Mouse (Mus musculus) midbrain, embryonic 11.5 days (tissue): ENCODE measurements at regions not wholly inside any gene's neighbourhood (a gene's known extent, or its start where the extent isn't known, plus 50 kb on each side); places are given as distances from the start of the nearest gene placed in this dataset.
"Not testable (repeated sequence)": the region's sequence is repeated elsewhere in the genome, so short reads cannot be mapped to it uniquely, and the experiment has no call there.

Experiments
- ATAC-seq: fragments of 200-750 bp; cut with Nextera tagmentation; 2 replicates; pipeline ENCODE4 v1.8.0; 2017; ENCODE audit warnings: moderate TSS enrichment, moderate library complexity; ENCODE audit not compliant: low FRiP score
- DNase-seq: peaks from one replicate; pipeline ENCODE4 v3.0.0; 2015; ENCODE audit warnings: low spot score; ENCODE audit errors: missing footprints
- H3K27ac ChIP-seq: fragments of 300-500 bp; sonication (generic); 2 replicates; pipeline ENCODE4 v1.5.1; 2014; ENCODE audit warnings: low read depth, low read length
- H3K27me3 ChIP-seq: fragments of 300-500 bp; sonication (generic); 2 replicates; pipeline ENCODE4 v1.6.1; 2014; ENCODE audit warnings: mild to moderate bottlenecking, low read length, moderate library complexity, mixed read lengths; ENCODE audit not compliant: control insufficient read depth, insufficient read depth
- H3K36me3 ChIP-seq: fragments of 300-500 bp; sonication (generic); 2 replicates; pipeline ENCODE4 v1.6.1; 2014; ENCODE audit warnings: mild to moderate bottlenecking, low read length, moderate library complexity, mixed read lengths; ENCODE audit not compliant: control insufficient read depth, insufficient read depth
- H3K4me1 ChIP-seq: fragments of 300-500 bp; sonication (generic); 2 replicates; pipeline ENCODE4 v1.6.1; 2014; ENCODE audit warnings: low read length; ENCODE audit not compliant: control insufficient read depth, insufficient read depth
- H3K4me2 ChIP-seq: fragments of 300-500 bp; sonication (generic); 2 replicates; pipeline ENCODE4 v1.6.1; 2014; ENCODE audit warnings: mild to moderate bottlenecking, moderate library complexity
- H3K4me3 ChIP-seq: fragments of 300-500 bp; sonication (generic); 2 replicates; pipeline ENCODE4 v1.5.1; 2014; ENCODE audit warnings: low read depth, low read length
- H3K9ac ChIP-seq: fragments of 300-500 bp; sonication (generic); 2 replicates; pipeline ENCODE4 v1.6.1; 2014; ENCODE audit warnings: low read length
- H3K9me3 ChIP-seq: fragments of 300-500 bp; sonication (generic); 2 replicates; pipeline ENCODE4 v1.6.1; 2016; ENCODE audit warnings: low read length; ENCODE audit not compliant: control insufficient read depth
- WGBS: fragments of 180-500 bp; shearing (Covaris S2); extraction: QIAGEN DNeasy Blood & Tissue Kit; methylation state at CpG from one replicate; pipeline ENCODE4 v1.1.7; 2014; 5-methylcytosine and 5-hydroxymethylcytosine counted together

DNA sequence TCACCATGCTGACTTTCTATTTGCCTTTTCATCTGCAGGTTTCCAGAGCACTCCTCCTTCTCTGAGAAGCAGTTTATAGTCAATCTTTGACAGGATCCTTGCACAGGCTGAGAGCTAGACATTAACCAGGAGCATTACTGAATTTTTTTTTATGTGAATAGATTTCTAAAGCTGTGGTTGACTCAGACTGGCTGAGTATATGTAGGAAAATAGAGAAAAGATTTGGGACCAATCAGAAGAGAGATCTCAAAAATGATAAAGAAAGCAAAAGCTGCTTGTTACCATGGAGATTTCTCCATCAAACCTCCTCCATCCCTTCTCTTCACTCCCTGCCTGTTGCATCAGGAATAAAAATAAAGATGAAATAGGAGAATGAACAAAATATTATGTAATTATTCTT, 731.2 kb upstream of the Ndn start:
- Histone ChIP-seq H3K36me3 (no peaks in the 10 kb centered on the region), H3K4me3 (no peak overlapping the region), H3K9ac (no peak overlapping the region), H3K4me2 (no peak overlapping the region), H3K27ac (no peak overlapping the region), H3K4me1 (no peaks in the 10 kb centered on the region), H3K27me3 (no peaks in the 10 kb centered on the region), H3K9me3 (no peaks in the 10 kb centered on the region; the same call in 1 of the 2 replicates)
- ATAC-seq (no peak), DNase-seq (no peak)

DNA sequence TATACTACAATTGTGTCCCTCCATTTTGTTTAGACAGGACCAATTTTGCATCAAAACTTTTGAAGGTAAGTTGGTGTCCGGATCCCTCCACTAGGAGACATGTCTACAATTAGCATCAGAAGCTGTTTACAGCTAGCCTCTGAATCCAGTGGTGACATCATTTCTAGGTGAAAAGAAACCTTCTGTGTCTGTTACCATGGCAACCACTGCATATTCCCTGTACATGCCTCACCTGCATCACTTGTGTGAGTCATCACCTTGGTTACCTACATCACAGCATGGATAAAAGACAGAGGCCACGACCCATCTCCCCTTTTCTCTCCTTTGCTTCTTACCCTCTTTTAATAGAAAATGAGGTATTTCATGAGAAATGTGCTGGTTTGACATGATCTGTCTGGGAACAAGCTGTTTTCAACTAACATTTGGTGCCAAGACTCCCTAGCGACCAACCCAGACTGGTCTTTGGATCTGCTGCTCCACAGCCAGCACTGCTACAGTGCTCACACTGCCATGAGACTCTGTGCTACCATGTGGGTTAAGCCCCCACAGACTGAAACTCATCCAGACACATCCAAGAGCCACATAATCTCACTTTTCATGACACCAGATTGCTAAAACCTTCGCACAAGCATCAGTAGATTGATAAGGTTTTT, 701.4 kb upstream of the Ndn start:
- WGBS: 78% methylated on average over 4 of the region's 4 CpGs
- no peak for ATAC-seq
- no peaks in the 10 kb centered on the region for H3K36me3 ChIP-seq
- no peak for DNase-seq
- no peaks in the 10 kb centered on the region for H3K27me3 ChIP-seq
- H3K4me3 ChIP-seq: no peak overlapping the region
- H3K4me1 ChIP-seq: no peaks in the 10 kb centered on the region
- no peak overlapping the region for H3K27ac ChIP-seq
- no peak overlapping the region for H3K4me2 ChIP-seq
- H3K9me3 ChIP-seq: peaks cover 5% of the 10 kb centered on the region; the same call in 1 of the 2 replicates
- no peak overlapping the region for H3K9ac ChIP-seq

DNA sequence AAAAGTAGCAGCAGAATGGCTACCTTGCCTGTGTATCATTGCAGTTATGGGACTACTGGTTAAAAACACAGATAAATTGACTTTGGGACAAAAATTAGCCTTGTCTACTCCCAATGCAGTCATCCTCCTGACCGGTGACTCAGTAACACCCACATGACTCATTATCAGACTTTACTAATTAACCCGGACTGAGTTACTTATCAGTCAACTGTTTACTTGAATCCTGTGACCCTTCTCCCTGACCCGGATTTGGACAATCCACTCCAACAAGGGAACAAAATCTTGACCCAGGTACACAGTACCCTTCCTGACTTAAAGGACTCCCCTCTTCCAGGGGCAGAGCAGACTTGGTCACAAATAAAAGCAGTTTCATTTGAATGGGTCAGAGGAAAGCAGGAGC, 688.3 kb upstream of the Ndn start:
- ATAC-seq: no peak
- Histone ChIP-seq H3K36me3 (no peaks in the 10 kb centered on the region), H3K9ac (no peak overlapping the region), H3K27ac (no peak overlapping the region), H3K27me3 (no peaks in the 10 kb centered on the region), H3K9me3 (no peaks in the 10 kb centered on the region), H3K4me3 (no peak overlapping the region), H3K4me2 (no peak overlapping the region), H3K4me1 (no peaks in the 10 kb centered on the region)
- 87% methylated on average over 3 of the region's 3 CpGs for WGBS
- DNase-seq: no peak

DNA sequence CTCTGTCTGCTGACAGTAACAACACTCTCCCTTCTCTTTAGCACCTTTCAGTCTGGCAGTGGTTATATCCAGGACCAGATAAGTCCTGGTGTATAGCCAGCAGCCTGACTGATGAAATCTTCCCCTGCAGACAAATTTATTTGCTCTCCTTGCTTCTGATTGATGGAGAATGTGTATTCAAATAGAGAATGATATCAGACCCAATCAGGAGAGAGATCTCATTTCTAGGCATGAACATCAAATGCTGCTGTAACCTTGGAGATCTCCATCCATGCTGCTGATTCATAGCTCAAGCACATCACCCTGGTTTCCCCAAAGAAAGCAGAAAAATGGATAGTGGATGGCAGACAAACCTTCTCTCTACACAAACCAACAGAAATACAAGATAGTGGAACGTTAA, 663.3 kb upstream of the Ndn start:
- H3K4me3 ChIP-seq: no peak overlapping the region
- no peak overlapping the region for H3K4me2 ChIP-seq
- WGBS: 79% methylated on average over 1 of the region's 1 CpGs
- no peaks in the 10 kb centered on the region for H3K4me1 ChIP-seq
- ATAC-seq (no peak), DNase-seq (no peak)
- no peaks in the 10 kb centered on the region for H3K9me3 ChIP-seq
- H3K27ac ChIP-seq: no peak overlapping the region
- H3K27me3 ChIP-seq: no peaks in the 10 kb centered on the region
- no peaks in the 10 kb centered on the region for H3K36me3 ChIP-seq
- H3K9ac ChIP-seq: no peak overlapping the region

GRCm38 (mm10) chr7:61685052-61685655, 661.2 kb upstream of the Ndn start:
- H3K4me2 ChIP-seq: no peak overlapping the region
- WGBS: 77% methylated on average over 5 of the region's 5 CpGs
- ATAC-seq (no peak), DNase-seq (no peak)
- no peaks in the 10 kb centered on the region for H3K36me3 ChIP-seq
- H3K9ac ChIP-seq: no peak overlapping the region
- H3K9me3 ChIP-seq: no peaks in the 10 kb centered on the region
- no peaks in the 10 kb centered on the region for H3K27me3 ChIP-seq
- no peak overlapping the region for H3K27ac ChIP-seq
- no peak overlapping the region for H3K4me3 ChIP-seq
- no peaks in the 10 kb centered on the region for H3K4me1 ChIP-seq

DNA sequence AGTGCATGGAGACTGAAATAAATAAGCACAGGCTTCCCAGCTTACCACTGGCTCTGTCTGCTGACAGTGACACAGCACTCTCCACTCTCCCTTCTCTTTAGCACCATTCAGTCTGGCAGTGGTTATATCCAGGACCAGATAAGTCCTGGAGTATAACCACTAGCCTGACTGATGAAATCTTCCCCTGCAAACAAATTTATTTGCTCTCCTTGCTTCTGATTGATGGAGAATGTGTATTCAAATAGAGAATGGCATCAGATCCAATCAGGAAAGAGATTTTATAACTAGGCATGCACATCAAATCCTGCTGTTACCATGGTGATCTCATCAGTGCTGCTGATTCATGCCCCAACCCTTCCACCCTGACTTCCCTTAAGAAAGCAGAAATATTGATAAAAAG, 620.2 kb upstream of the Ndn start:
- Histone ChIP-seq H3K9ac (no peak overlapping the region), H3K9me3 (no peaks in the 10 kb centered on the region), H3K36me3 (no peaks in the 10 kb centered on the region), H3K4me1 (no peaks in the 10 kb centered on the region), H3K4me3 (no peak overlapping the region), H3K27me3 (no peaks in the 10 kb centered on the region), H3K27ac (no peak overlapping the region), H3K4me2 (no peak overlapping the region)
- ATAC-seq (no peak), DNase-seq (no peak)

GRCm38 (mm10) chr7:61737511-61737910, 608.9 kb upstream of the Ndn start:
- no peak overlapping the region for H3K4me2 ChIP-seq
- no peak for DNase-seq
- no peaks in the 10 kb centered on the region for H3K36me3 ChIP-seq
- H3K4me1 ChIP-seq: no peaks in the 10 kb centered on the region
- ATAC-seq: no peak
- no peak overlapping the region for H3K27ac ChIP-seq
- no peaks in the 10 kb centered on the region for H3K27me3 ChIP-seq
- no peaks in the 10 kb centered on the region for H3K9me3 ChIP-seq
- WGBS: 59% methylated on average over 1 of the region's 1 CpGs
- H3K9ac ChIP-seq: no peak overlapping the region
- H3K4me3 ChIP-seq: no peak overlapping the region

GRCm38 (mm10) chr7:61739336-61739735, 607.0 kb upstream of the Ndn start:
- not testable (repeated sequence) for H3K27me3 ChIP-seq, H3K4me3 ChIP-seq, H3K4me2 ChIP-seq, DNase-seq, ATAC-seq, H3K27ac ChIP-seq, H3K4me1 ChIP-seq, H3K9ac ChIP-seq, H3K9me3 ChIP-seq, H3K36me3 ChIP-seq
- WGBS: no CpG with 5 or more reads among the region's 1 CpGs

DNA sequence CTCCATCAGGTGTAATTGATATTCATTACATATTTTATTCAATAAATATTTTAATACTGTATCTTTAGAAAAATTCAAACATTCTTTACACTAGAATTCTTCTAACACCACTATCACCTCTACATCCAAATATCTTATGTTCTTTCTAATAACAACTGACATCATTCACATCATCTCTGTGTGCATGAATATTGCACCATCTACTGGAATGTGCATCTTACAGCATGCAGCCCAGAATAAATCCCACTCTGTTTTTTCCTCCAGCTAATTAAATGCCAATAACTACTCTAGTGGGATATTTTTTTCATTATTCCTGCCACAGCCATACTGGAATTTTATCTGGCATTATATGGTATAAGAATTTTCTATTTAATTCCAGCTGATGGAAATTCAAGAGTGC, 576.5 kb upstream of the Ndn start:
- Histone ChIP-seq H3K9me3 (no peaks in the 10 kb centered on the region), H3K9ac (no peak overlapping the region), H3K4me2 (no peak overlapping the region), H3K4me1 (no peaks in the 10 kb centered on the region), H3K4me3 (no peak overlapping the region), H3K36me3 (no peaks in the 10 kb centered on the region), H3K27me3 (no peaks in the 10 kb centered on the region), H3K27ac (no peak overlapping the region)
- no peak for DNase-seq
- ATAC-seq: no peak
